Comparison of ENCODE assay signal across 11 mouse cellular contexts in genomic region chr4:150268674-150269653, GRCm38 (mm10). TPM values are rescaled to one million over a fixed set of nuclear protein-coding genes. Genes with fewer than 3 reads are reported as not detected.
DNase-seq lines count a peak whose midpoint lies in the region; ATAC-seq and TF ChIP-seq lines count a peak whose summit lies in the region.
"Had no signal": no experiment of that assay in that cellular context is flagged by ENCODE, and none has a peak within 500 bp of the region (broad histone marks: within the 10 kb centered on the region; RNA-seq: fewer than 3 reads in every experiment).

No protein-coding gene starts in this region.

- H3K27ac ChIP-seq in gastrocnemius, adult 2 months = 0 out of 2 replicates have a peak overlapping the region, but pooled peaks have one; percentile 16
- H3K27ac ChIP-seq in midbrain, embryonic 11.5 days (ENCODE audit: low read depth, low read length) = no peak overlapping the region
- no peak overlapping the region for H3K27ac ChIP-seq in midbrain, embryonic 13.5 days
- H3K27ac ChIP-seq in limb, embryonic 10.5 days = peak overlapping the region; percentile 47; the same call in 1 of the 2 replicates
- H3K27ac ChIP-seq: midbrain, embryonic 12.5 days had no signal

- TF ChIP-seq CTCF in gastrocnemius, adult 2 months (IDR thresholded peaks at IDR 0.05) = no peak

- no peaks in the 10 kb centered on the region for H3K27me3 ChIP-seq in midbrain, embryonic 11.5 days (ENCODE audit: control insufficient read depth, insufficient read depth, low read length)
- H3K27me3 ChIP-seq in midbrain, embryonic 13.5 days = no peaks in the 10 kb centered on the region
- no peaks in the 10 kb centered on the region for H3K27me3 ChIP-seq in limb, embryonic 10.5 days (ENCODE audit: low read depth, poor library complexity, severe bottlenecking)

- WGBS in midbrain, embryonic 11.5 days = 85% methylated on average over 33 of the region's 33 CpGs
- WGBS in midbrain, embryonic 13.5 days = 84% methylated on average over 33 of the region's 33 CpGs
- WGBS in limb, embryonic 10.5 days = 86% methylated on average over 33 of the region's 33 CpGs

- ATAC-seq in midbrain, embryonic 11.5 days (ENCODE audit: low FRiP score) = no peak
- no peak for ATAC-seq in midbrain, embryonic 13.5 days

- no peak overlapping the region for H3K4me2 ChIP-seq in midbrain, embryonic 11.5 days
- H3K4me2 ChIP-seq in midbrain, embryonic 13.5 days (replicated peaks) = no peak overlapping the region
- H3K4me2 ChIP-seq: midbrain, embryonic 12.5 days had no signal

- H3K4me1 ChIP-seq in midbrain, embryonic 11.5 days (ENCODE audit: control insufficient read depth, insufficient read depth, low read length) = peaks cover 7% of the 10 kb centered on the region
- peaks cover 34% of the 10 kb centered on the region for H3K4me1 ChIP-seq in midbrain, embryonic 13.5 days (replicated peaks)
- peaks cover 40% of the 10 kb centered on the region for H3K4me1 ChIP-seq in limb, embryonic 10.5 days

- H3K9ac ChIP-seq in midbrain, embryonic 11.5 days (ENCODE audit: low read length) = no peak overlapping the region
- no peak overlapping the region for H3K9ac ChIP-seq in midbrain, embryonic 13.5 days (replicated peaks)
- H3K9ac ChIP-seq: midbrain, embryonic 12.5 days had no signal

- no peaks in the 10 kb centered on the region for H3K36me3 ChIP-seq in midbrain, embryonic 11.5 days (ENCODE audit: control insufficient read depth, insufficient read depth, low read length)
- H3K36me3 ChIP-seq in midbrain, embryonic 13.5 days = no peaks in the 10 kb centered on the region
- H3K36me3 ChIP-seq in limb, embryonic 10.5 days = 0 out of 2 replicates have a peak, but pooled peaks cover 6% of the 10 kb centered on the region
- H3K36me3 ChIP-seq: midbrain, embryonic 12.5 days had no signal

- no peak overlapping the region for H3K4me3 ChIP-seq in gastrocnemius, adult 2 months
- no peak overlapping the region for H3K4me3 ChIP-seq in midbrain, embryonic 11.5 days (ENCODE audit: low read depth, low read length)
- H3K4me3 ChIP-seq in midbrain, embryonic 13.5 days (replicated peaks) = no peak overlapping the region
- no peak overlapping the region for H3K4me3 ChIP-seq in limb, embryonic 10.5 days
- H3K4me3 ChIP-seq: midbrain, embryonic 12.5 days had no signal

- intact Hi-C loops in gastrocnemius, adult 2 months (cut with DNase I) = no loop called here

- DNase-seq in gastrocnemius, adult 2 months = peak; percentile 11
- no peak for DNase-seq in gastrocnemius, adult 8-10 months (ENCODE audit: low spot score in 2 of 2)
- peak; percentile 75 for DNase-seq in midbrain, embryonic 11.5 days (ENCODE audit: low spot score, missing footprints)
- no peak for DNase-seq in limb, embryonic 10.5 days (ENCODE audit: low spot score)
- DNase-seq in thymus, postnatal 36 days = peak; percentile 30 to 40
- DNase-seq in urinary bladder, postnatal 14 days (ENCODE audit: low spot score) = no peak
- DNase-seq in kidney, postnatal 14 days = no peak
- DNase-seq: adrenal gland, postnatal 36 days; cerebellum, adult 9-10 months had no signal

- no peaks in the 10 kb centered on the region for H3K9me3 ChIP-seq in midbrain, embryonic 11.5 days (ENCODE audit: control insufficient read depth, low read length)
- H3K9me3 ChIP-seq in midbrain, embryonic 13.5 days = no peaks in the 10 kb centered on the region
- no peaks in the 10 kb centered on the region for H3K9me3 ChIP-seq in limb, embryonic 10.5 days (replicated peaks)
- H3K9me3 ChIP-seq: midbrain, embryonic 12.5 days had no signal

RNA-seq across cellular contexts. Expression of gene Rere, which starts 12.5 kb away (rescaled TPM):
- 10 to 100 TPM; 71.3 to 95.7 TPM for total RNA-seq in gastrocnemius, adult 2 months (2021)
- total RNA-seq in gastrocnemius, adult 8-10 months (2022) = 10 to 100 TPM; 53.7 to 93.1 (median 66.0) TPM
- 34.2 and 36.8 TPM in 2 replicates for polyA plus RNA-seq in midbrain, embryonic 11.5 days (2014; fragmentation: Nextera tagmentation; extraction: Ambion mirVana)
- 42.4 and 43.6 TPM in 2 replicates for polyA plus RNA-seq in midbrain, embryonic 13.5 days (2015; fragmentation: Nextera tagmentation; extraction: Ambion mirVana)
- polyA plus RNA-seq in limb, embryonic 10.5 days (2016; fragmentation: Nextera tagmentation; extraction: Ambion mirVana) = 34.0 and 40.3 TPM in 2 replicates

RNA-seq across cellular contexts. Expression of gene Eno1, which starts 32.4 kb away (rescaled TPM):
- 10 to 100 TPM; 68.1 to 92.0 TPM for total RNA-seq in gastrocnemius, adult 2 months (2021)
- total RNA-seq in gastrocnemius, adult 8-10 months (2022) = 10 to 100 TPM; 55.0 to 77.6 (median 67.7) TPM
- polyA plus RNA-seq in midbrain, embryonic 11.5 days (2014; fragmentation: Nextera tagmentation; extraction: Ambion mirVana) = 1,438 and 1,518 TPM in 2 replicates
- 945 and 955 TPM in 2 replicates for polyA plus RNA-seq in midbrain, embryonic 13.5 days (2015; fragmentation: Nextera tagmentation; extraction: Ambion mirVana)
- polyA plus RNA-seq in limb, embryonic 10.5 days (2016; fragmentation: Nextera tagmentation; extraction: Ambion mirVana) = 3,103 and 4,103 TPM in 2 replicates

Comparison
In these comparisons a context has a peak if more than half of its experiments do, and no peak if none do; other contexts are left out.
1. DNase-seq: peak in gastrocnemius, adult 2 months (single experiment), midbrain, embryonic 11.5 days (single experiment) and thymus, postnatal 36 days (2 of 2); none in gastrocnemius, adult 8-10 months (0 of 2), limb, embryonic 10.5 days (single experiment), urinary bladder, postnatal 14 days (single experiment) and kidney, postnatal 14 days (single experiment).
2. H3K27ac ChIP-seq: peak in gastrocnemius, adult 2 months (single experiment) and limb, embryonic 10.5 days (single experiment); none in midbrain, embryonic 11.5 days (single experiment) and midbrain, embryonic 13.5 days (single experiment).